Comparison of ENCODE assay signal across 17 mouse cellular contexts in the genomic region with DNA sequence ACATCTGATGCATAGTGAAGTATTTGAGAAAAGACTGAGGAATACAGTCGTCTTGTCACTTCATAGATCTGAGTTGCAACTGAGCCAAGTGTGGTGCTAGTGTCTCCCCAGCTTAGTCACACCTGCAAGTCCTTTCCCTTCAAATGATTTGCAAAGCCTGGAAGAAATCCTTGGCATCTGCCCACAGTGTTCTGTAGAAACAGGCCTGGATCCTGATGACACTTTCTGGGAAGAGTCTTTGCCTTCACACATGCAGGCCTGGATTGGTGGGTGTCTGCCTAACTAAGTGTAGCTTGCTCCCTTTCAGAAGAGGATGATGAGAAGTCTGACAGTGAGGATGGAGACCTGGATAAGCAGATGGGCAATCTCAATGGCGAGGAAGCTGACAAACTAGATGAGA. TPM values are rescaled to one million over a fixed set of nuclear protein-coding genes. Genes with fewer than 3 reads are reported as not detected.
DNase-seq lines count a peak whose midpoint lies in the region; ATAC-seq lines count a peak whose summit lies in the region.
"Had no signal": no experiment of that assay in that cellular context is flagged by ENCODE, and none has a peak within 500 bp of the region (broad histone marks: within the 10 kb centered on the region; RNA-seq: fewer than 3 reads in every experiment).

No protein-coding gene starts in this region.

- ATAC-seq in megakaryocyte progenitor cell, adult 5-6 weeks (replicated peaks; ENCODE audit: poor library complexity) = no peak
- ATAC-seq: forebrain, embryonic 14.5 days; intestine, postnatal 0 days; midbrain, embryonic 16.5 days had no signal

- intact Hi-C loops in left cerebral cortex, postnatal 4 days (cut with DNase I) = loop anchor here (10.0 kb wide), 2 partner anchors 197 to 357 kb away; a partner anchor contains a TSS
- intact Hi-C loops in left cerebral cortex, postnatal 25 days (cut with DNase I) = loop anchor here (10.0 kb wide), 1 partner anchor 357 kb away; no protein-coding TSS in a partner anchor
- intact Hi-C loops in heart, postnatal 10 days (cut with DNase I) = loop anchor here (5.0 kb wide), 1 partner anchor 260 kb away; no protein-coding TSS in a partner anchor

- DNase-seq in left cerebral cortex, adult 11 months (ENCODE audit: low spot score) = peak; percentile 30
- DNase-seq in left cerebral cortex, postnatal 4 days = no peak
- peak; percentile 49 to 74 for DNase-seq in frontal cortex, postnatal 36 days (ENCODE audit: low spot score in 2 of 2)
- DNase-seq in left cerebral cortex, postnatal 25 days (ENCODE audit: low spot score in 2 of 2) = peak; percentile 35 to 84
- peak; percentile 46 to 49 for DNase-seq in right cerebral cortex, postnatal 36 days (ENCODE audit: low spot score in 2 of 2)
- no peak for DNase-seq in heart, postnatal 10 days
- DNase-seq in testis, postnatal 14 days (ENCODE audit: low spot score) = no peak
- DNase-seq: adrenal gland, postnatal 10 days; cerebellum, adult 9-10 months; kidney, postnatal 36 days; lung, postnatal 4 days; thymus, adult 18-20 months; thymus, postnatal 4 days had no signal

RNA-seq across cellular contexts. Expression of a gene that starts 42.6 kb away (rescaled TPM):
- total RNA-seq in left cerebral cortex, postnatal 4 days (2021) = 10 to 100 TPM; 40.7 to 44.0 TPM
- 10 to 100 TPM; 31.8 to 33.0 TPM for total RNA-seq in left cerebral cortex, postnatal 25 days (2021)
- total RNA-seq in heart, postnatal 10 days (2021) = 10 to 100 TPM; 43.4 to 50.9 TPM
- 16.4 and 33.8 TPM in 2 replicates for total RNA-seq in megakaryocyte progenitor cell, adult 5-6 weeks (2015)
- 58.5 and 87.4 TPM in 2 replicates for total RNA-seq in megakaryocyte progenitor cell, adult 5-6 weeks (2017)

Comparison
In these comparisons a context has a peak if more than half of its experiments do, and no peak if none do; other contexts are left out.
1. DNase-seq: peak in left cerebral cortex, adult 11 months (single experiment), frontal cortex, postnatal 36 days (2 of 2), left cerebral cortex, postnatal 25 days (2 of 2) and right cerebral cortex, postnatal 36 days (2 of 2); none in left cerebral cortex, postnatal 4 days (single experiment), heart, postnatal 10 days (0 of 2) and testis, postnatal 14 days (single experiment).